Mouse (Mus musculus): ENCODE results near the gene Patj.

DNA sequence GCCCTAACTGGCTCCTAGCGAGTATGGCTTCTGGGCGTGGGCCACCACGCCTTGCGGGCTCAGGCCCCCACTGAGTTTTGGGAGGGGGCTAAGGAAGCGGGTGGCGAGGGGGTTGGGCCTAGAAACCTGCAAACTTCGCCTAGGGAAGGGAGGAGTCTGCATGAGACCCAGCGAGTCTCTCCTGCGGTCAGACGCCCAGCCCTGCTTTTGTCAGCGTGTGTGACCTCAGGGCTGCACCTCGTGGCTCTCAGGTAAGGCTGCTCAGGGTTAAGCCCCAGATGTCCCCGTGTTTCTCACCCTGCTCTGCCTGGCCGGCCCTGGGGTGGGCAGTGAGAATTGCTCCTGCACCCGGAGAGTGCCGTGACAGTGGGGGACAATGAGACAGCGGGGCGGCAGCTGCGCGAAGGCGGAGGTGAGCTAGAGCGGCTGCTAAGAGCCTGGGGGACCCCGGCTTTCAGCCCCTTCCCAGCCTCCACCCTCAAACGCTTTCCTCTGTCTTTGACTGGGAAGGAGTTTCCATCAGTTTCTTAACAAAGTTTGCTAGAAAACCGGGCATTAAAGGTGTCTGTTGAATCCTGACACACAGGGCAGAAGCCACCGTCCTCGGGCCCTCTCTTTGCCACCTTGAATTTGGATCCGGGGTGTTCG, 331.1 kb downstream of the Patj start, which contains the start of gene L1td1:
- TF ChIP-seq CTCF (IDR thresholded peaks at IDR 0.05; ENCODE audit: borderline replicate concordance, extremely low read depth, insufficient read depth, insufficient read length) (no peak), POLR2A (IDR thresholded peaks at IDR 0.05; ENCODE audit: borderline replicate concordance, extremely low read depth, insufficient read depth, insufficient read length, poor library complexity, severe bottlenecking) (no peak)

Measured in brain, embryonic 14.5 days (tissue).